Mouse (Mus musculus) embryonic facial prominence, embryonic 14.5 days (tissue): ENCODE data around the gene Necab2. TPM values are rescaled to one million over a fixed set of nuclear protein-coding genes. Genes with fewer than 3 reads are reported as not detected.

Experiments
- ATAC-seq: fragments of 200-750 bp; cut with Nextera tagmentation; 2 replicates; pipeline ENCODE4 v1.8.0; 2017; ENCODE audit warnings: low read depth, moderate number of reproducible peaks, moderate TSS enrichment
- DNase-seq: peaks from one replicate; pipeline ENCODE4 v3.0.0-alpha.2; 2015; ENCODE audit warnings: low spot score
- H3K27ac ChIP-seq: fragments of 300-500 bp; sonication (generic); replicated peaks from 2 replicates; pipeline ENCODE4 v1.5.1; 2014; ENCODE audit warnings: low read depth, mild to moderate bottlenecking, low read length, moderate library complexity
- H3K27me3 ChIP-seq: fragments of 300-500 bp; sonication (generic); replicated peaks from 2 replicates; pipeline ENCODE4 v1.6.1; 2014; ENCODE audit warnings: low read length; ENCODE audit not compliant: control insufficient read depth, insufficient read depth
- H3K36me3 ChIP-seq: fragments of 300-500 bp; sonication (generic); 2 replicates; pipeline ENCODE4 v1.6.1; 2014; ENCODE audit warnings: low read length, mixed read lengths; ENCODE audit not compliant: control insufficient read depth, insufficient read depth
- H3K4me1 ChIP-seq: fragments of 300-500 bp; sonication (generic); 2 replicates; pipeline ENCODE4 v1.6.1; 2014; ENCODE audit warnings: antibody characterized with exemption, low read length; ENCODE audit not compliant: control insufficient read depth, insufficient read depth
- H3K4me2 ChIP-seq: fragments of 300-500 bp; sonication (generic); 2 replicates; pipeline ENCODE4 v1.6.1; 2014; ENCODE audit warnings: low read depth, mild to moderate bottlenecking, low read length, moderate library complexity, mixed read lengths
- H3K4me3 ChIP-seq: fragments of 300-500 bp; sonication (generic); 2 replicates; pipeline ENCODE4 v1.5.1; 2014; ENCODE audit warnings: low read depth, mild to moderate bottlenecking, low read length
- H3K9ac ChIP-seq: fragments of 300-500 bp; sonication (generic); 2 replicates; pipeline ENCODE4 v1.6.1; 2014; ENCODE audit warnings: low read depth, mild to moderate bottlenecking, low read length, moderate library complexity, mixed read lengths
- H3K9me3 ChIP-seq: fragments of 300-500 bp; sonication (generic); 2 replicates; pipeline ENCODE4 v1.6.1; 2016; ENCODE audit warnings: low read length; ENCODE audit not compliant: control insufficient read depth
- WGBS: fragments of 180-500 bp; shearing (Covaris S2); extraction: QIAGEN DNeasy Blood & Tissue Kit; methylation state at CpG from one replicate; pipeline ENCODE4 v1.1.7; 2014; 5-methylcytosine and 5-hydroxymethylcytosine counted together
- polyA plus RNA-seq: library from polyadenylated mRNA; unstranded; fragments of >200 nt; fragmentation: Nextera tagmentation; extraction: Ambion mirVana; gene quantifications from 2 replicates; pipeline ENCODE4 v1.2.1, GENCODE M21; 2014

The Necab2 gene
- polyA plus RNA-seq, 1 experiment from 2014 or later, result 3.2 TPM

DNA sequence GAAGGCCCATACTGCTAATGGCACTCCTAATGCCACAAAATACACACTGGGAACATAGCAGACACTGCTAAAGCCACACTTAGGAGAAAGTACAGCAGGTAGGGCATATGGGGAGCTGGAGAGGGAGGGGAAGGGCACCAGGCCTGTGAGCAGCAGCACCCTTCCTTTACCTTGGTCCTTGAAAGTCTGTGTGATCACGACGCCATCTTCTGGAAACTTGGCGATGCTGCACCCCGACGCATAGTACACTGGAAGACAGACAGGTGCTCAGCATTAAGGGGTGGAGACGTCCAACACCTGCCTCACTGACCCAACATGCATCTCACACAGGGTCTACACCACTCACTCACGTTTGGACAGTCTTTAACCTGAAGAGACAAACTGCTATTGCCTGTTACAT, 73.6 kb downstream of the Necab2 start:
- WGBS, result 68% methylated on average over 7 of the region's 7 CpGs
- no peak overlapping the region for H3K9ac ChIP-seq
- ATAC-seq (no peak), DNase-seq (no peak)
- no peak overlapping the region for H3K4me2 ChIP-seq
- no peaks in the 10 kb centered on the region for H3K27me3 ChIP-seq
- H3K36me3 ChIP-seq, result peaks cover 99% of the 10 kb centered on the region
- no peaks in the 10 kb centered on the region for H3K9me3 ChIP-seq
- H3K27ac ChIP-seq, result no peak overlapping the region
- no peak overlapping the region for H3K4me3 ChIP-seq
- H3K4me1 ChIP-seq, result no peaks in the 10 kb centered on the region

Other genes starting within 250 kb of the Necab2 start
- 325 and 345 TPM in 2 replicates for gene Hsbp1, start 102.2 kb upstream of the Necab2 start, polyA plus RNA-seq
- 17.4 and 17.7 TPM in 2 replicates for gene Mlycd, start 51.8 kb upstream of the Necab2 start, polyA plus RNA-seq
- 1.7 and 2.1 TPM in 2 replicates for gene Osgin1, start 12.6 kb upstream of the Necab2 start, polyA plus RNA-seq
- 0.17 TPM in 1 of 2 replicates, not detected in the other for gene Slc38a8, start 55.0 kb downstream of the Necab2 start, polyA plus RNA-seq
- 110 and 124 TPM in 2 replicates for gene Mbtps1, start 112.0 kb downstream of the Necab2 start, polyA plus RNA-seq
- gene Hsdl1, start 128.5 kb downstream of the Necab2 start, polyA plus RNA-seq, result 34.0 and 37.1 TPM in 2 replicates
- gene Dnaaf1, start 128.5 kb downstream of the Necab2 start, polyA plus RNA-seq, result 0.83 and 2.5 TPM in 2 replicates
- 7.9 and 11.3 TPM in 2 replicates for gene Taf1c, start 158.5 kb downstream of the Necab2 start, polyA plus RNA-seq
- gene Adad2, start 166.0 kb downstream of the Necab2 start, polyA plus RNA-seq, result 0.14 and 0.17 TPM in 2 replicates
- 0.28 and 0.48 TPM in 2 replicates for gene Kcng4, start 189.0 kb downstream of the Necab2 start, polyA plus RNA-seq
- gene Wfdc1, start 219.6 kb downstream of the Necab2 start, polyA plus RNA-seq, result 2.0 and 3.5 TPM in 2 replicates